27 mouse cellular contexts compared by ENCODE assay signal in genomic region chr3:46511157-46511556, GRCm38 (mm10).
"Had no signal": no experiment of that assay in that cellular context is flagged by ENCODE, and none has a peak within 500 bp of the region (broad histone marks: within the 10 kb centered on the region; RNA-seq: fewer than 3 reads in every experiment).

No protein-coding gene starts in this region.

- H3K4me2 ChIP-seq: heart, embryonic 11.5 days; heart, embryonic 13.5 days; heart, embryonic 15.5 days; hindbrain, embryonic 13.5 days; hindbrain, embryonic 15.5 days; kidney, embryonic 15.5 days; limb, embryonic 12.5 days; liver, embryonic 11.5 days; liver, embryonic 13.5 days; liver, embryonic 15.5 days had no signal

- H3K4me3 ChIP-seq: gastrocnemius, adult 2 months; heart, adult 2 months; heart, embryonic 13.5 days; heart, embryonic 15.5 days; hindbrain, embryonic 13.5 days; hindbrain, embryonic 15.5 days; kidney, embryonic 15.5 days; limb, embryonic 10.5 days; limb, embryonic 12.5 days; liver, embryonic 13.5 days; liver, embryonic 15.5 days had no signal

- H3K27ac ChIP-seq: gastrocnemius, adult 2 months; heart, adult 2 months; heart, embryonic 13.5 days; heart, embryonic 15.5 days; hindbrain, embryonic 13.5 days; hindbrain, embryonic 15.5 days; hindbrain, postnatal 0 days; kidney, embryonic 15.5 days; kidney, postnatal 0 days; limb, embryonic 10.5 days; limb, embryonic 12.5 days; liver, embryonic 13.5 days; liver, embryonic 15.5 days had no signal

- DNase-seq: gastrocnemius, adult 2 months; gastrocnemius, postnatal 10 days; gastrocnemius, postnatal 36 days; heart, adult 11 months; heart, adult 2 months; kidney, adult 11 months; kidney, adult 2 months; kidney, adult 9 months; kidney, postnatal 14 days; kidney, postnatal 36 days; layer of hippocampus, adult 9-11 months; layer of hippocampus, postnatal 36 days; liver; liver, embryonic 13.5 days; liver, postnatal 0 days had no signal

- H3K27me3 ChIP-seq: heart, embryonic 13.5 days; heart, embryonic 15.5 days; hindbrain, embryonic 13.5 days; hindbrain, embryonic 15.5 days; kidney, embryonic 15.5 days; limb, embryonic 12.5 days; liver, embryonic 13.5 days; liver, embryonic 15.5 days had no signal

- H3K9ac ChIP-seq: heart, embryonic 13.5 days; heart, embryonic 15.5 days; hindbrain, embryonic 13.5 days; hindbrain, embryonic 15.5 days; kidney, embryonic 15.5 days; limb, embryonic 12.5 days; liver, embryonic 13.5 days; liver, embryonic 15.5 days; liver, postnatal 0 days had no signal

- H3K36me3 ChIP-seq: heart, embryonic 13.5 days; heart, embryonic 15.5 days; hindbrain, embryonic 13.5 days; hindbrain, embryonic 15.5 days; kidney, embryonic 15.5 days; limb, embryonic 10.5 days; limb, embryonic 12.5 days; liver, embryonic 13.5 days; liver, embryonic 15.5 days had no signal

- H3K9me3 ChIP-seq: heart, embryonic 13.5 days; heart, embryonic 15.5 days; hindbrain, embryonic 13.5 days; hindbrain, embryonic 15.5 days; kidney, embryonic 15.5 days; limb, embryonic 10.5 days; limb, embryonic 12.5 days; liver, embryonic 13.5 days; liver, embryonic 15.5 days had no signal

- ATAC-seq: hindbrain, postnatal 0 days; liver, postnatal 0 days had no signal

- H3K4me1 ChIP-seq: heart, embryonic 13.5 days; heart, embryonic 15.5 days; hindbrain, embryonic 13.5 days; hindbrain, embryonic 15.5 days; kidney, embryonic 15.5 days; limb, embryonic 10.5 days; limb, embryonic 12.5 days; liver, embryonic 13.5 days; liver, embryonic 15.5 days had no signal
